In genomic region chr5:135707039-135707438, GRCm38 (mm10) we compare ENCODE assay signal across 12 mouse cellular contexts.
"Had no signal": no experiment of that assay in that cellular context is flagged by ENCODE, and none has a peak within 500 bp of the region (broad histone marks: within the 10 kb centered on the region; RNA-seq: fewer than 3 reads in every experiment).

No protein-coding gene starts in this region.

- H3K9me3 ChIP-seq: limb, embryonic 13.5 days; liver, embryonic 13.5 days; neural tube, embryonic 13.5 days had no signal

- H3K4me2 ChIP-seq: limb, embryonic 13.5 days; liver, embryonic 13.5 days; midbrain, embryonic 11.5 days; neural tube, embryonic 13.5 days had no signal

- H3K4me1 ChIP-seq: limb, embryonic 13.5 days had no signal

- H3K9ac ChIP-seq: limb, embryonic 13.5 days; liver, embryonic 13.5 days; neural tube, embryonic 13.5 days had no signal

- ATAC-seq: midbrain, embryonic 16.5 days had no signal

- H3K27ac ChIP-seq: kidney, postnatal 0 days; limb, embryonic 13.5 days; neural tube, embryonic 13.5 days had no signal

- H3K4me3 ChIP-seq: limb, embryonic 13.5 days; liver, embryonic 13.5 days; neural tube, embryonic 13.5 days had no signal

- H3K27me3 ChIP-seq: limb, embryonic 13.5 days; liver, embryonic 13.5 days; neural tube, embryonic 13.5 days had no signal

- DNase-seq: kidney, adult 11 months; left cerebral cortex, postnatal 4 days; liver, embryonic 13.5 days; lung, adult 18-20 months; right cerebral cortex, postnatal 14 days; thymus, adult 18-20 months; thymus, postnatal 14 days had no signal
